Comparison of ENCODE assay signal across 10 mouse cellular contexts in genomic region chr2:129961522-129961921, GRCm38 (mm10).
"Had no signal": no experiment of that assay in that cellular context is flagged by ENCODE, and none has a peak within 500 bp of the region (broad histone marks: within the 10 kb centered on the region; RNA-seq: fewer than 3 reads in every experiment).

No protein-coding gene starts in this region.

- DNase-seq: kidney, postnatal 25 days; layer of hippocampus, adult 9-11 months; lung, adult 18-20 months; lung, postnatal 10 days; lung, postnatal 36 days; right cerebral cortex, postnatal 25 days; spleen, adult 18-20 months; thymus, postnatal 25 days had no signal

- ATAC-seq: midbrain, embryonic 13.5 days; midbrain, embryonic 16.5 days had no signal
